Mouse (Mus musculus): Measurements from ENCODE around the gene Plcb4. TPM values are rescaled to one million over a fixed set of nuclear protein-coding genes. Genes with fewer than 3 reads are reported as not detected.
A peak's percentile ranks its signal among the peaks of the same experiment; 100 is the strongest.
"Not testable (repeated sequence)": the region's sequence is repeated elsewhere in the genome, so short reads cannot be mapped to it uniquely, and the experiment has no call there.

Plcb4 gene
- polyA plus RNA-seq, 1 experiment from 2014 or later = 15.9 TPM

- no peaks in the 10 kb centered on the region for H3K9me3 ChIP-seq
Measured at GRCm38 (mm10) chr2:135732651-135733050, 73.8 kb downstream of the Plcb4 start.

DNA sequence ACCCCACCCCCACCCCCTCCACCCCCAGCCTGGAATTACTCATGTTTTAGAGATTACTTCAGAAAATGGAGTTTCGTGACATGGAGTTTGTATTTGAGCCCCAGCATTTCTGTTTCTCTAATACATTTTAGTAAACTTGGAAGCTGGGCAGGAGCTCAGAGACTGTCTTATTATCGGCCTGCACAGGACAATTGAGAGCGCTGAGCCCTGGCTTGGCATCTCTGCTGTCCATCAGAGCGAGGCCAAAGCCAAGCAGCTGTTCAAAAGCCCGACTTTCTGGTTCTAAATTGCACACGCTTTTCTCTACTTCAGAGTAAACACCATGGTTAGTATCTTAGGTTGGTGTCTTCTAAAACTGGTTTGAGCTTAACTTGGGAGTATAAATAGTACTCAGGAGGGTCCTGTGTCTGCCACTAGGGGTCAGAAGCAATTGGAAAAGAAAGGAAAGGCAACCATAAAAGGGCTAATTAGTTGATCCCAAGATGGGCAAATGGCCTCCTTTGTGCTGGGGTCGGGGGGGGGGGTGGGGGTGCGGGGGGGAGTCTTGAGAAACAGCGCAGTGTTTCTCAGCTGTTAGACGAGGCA lies 75.2 kb downstream of the Plcb4 start:
- no peak for DNase-seq (ENCODE audit: extremely low spot score, low spot score)
- 0 out of 2 replicates have a peak overlapping the region, but pooled peaks have one; percentile 40 for H3K27ac ChIP-seq
- H3K36me3 ChIP-seq (replicated peaks) = no peaks in the 10 kb centered on the region
- H3K4me1 ChIP-seq = peaks cover 38% of the 10 kb centered on the region
- no peaks in the 10 kb centered on the region for H3K27me3 ChIP-seq (ENCODE audit: poor library complexity, severe bottlenecking)
- WGBS = 34% methylated on average over 10 of the region's 10 CpGs
- no peak overlapping the region for H3K4me3 ChIP-seq
- H3K9me3 ChIP-seq = no peaks in the 10 kb centered on the region

More at GRCm38 (mm10) chr2:135732651-135733050, 73.8 kb downstream of the Plcb4 start:
- WGBS = 85% methylated on average over 4 of the region's 4 CpGs
- peaks cover 38% of the 10 kb centered on the region for H3K4me1 ChIP-seq
- H3K27ac ChIP-seq = no peak overlapping the region
- no peaks in the 10 kb centered on the region for H3K27me3 ChIP-seq (ENCODE audit: poor library complexity, severe bottlenecking)
- DNase-seq (ENCODE audit: extremely low spot score, low spot score) = no peak
- no peak overlapping the region for H3K4me3 ChIP-seq
- no peaks in the 10 kb centered on the region for H3K36me3 ChIP-seq (replicated peaks)

DNA sequence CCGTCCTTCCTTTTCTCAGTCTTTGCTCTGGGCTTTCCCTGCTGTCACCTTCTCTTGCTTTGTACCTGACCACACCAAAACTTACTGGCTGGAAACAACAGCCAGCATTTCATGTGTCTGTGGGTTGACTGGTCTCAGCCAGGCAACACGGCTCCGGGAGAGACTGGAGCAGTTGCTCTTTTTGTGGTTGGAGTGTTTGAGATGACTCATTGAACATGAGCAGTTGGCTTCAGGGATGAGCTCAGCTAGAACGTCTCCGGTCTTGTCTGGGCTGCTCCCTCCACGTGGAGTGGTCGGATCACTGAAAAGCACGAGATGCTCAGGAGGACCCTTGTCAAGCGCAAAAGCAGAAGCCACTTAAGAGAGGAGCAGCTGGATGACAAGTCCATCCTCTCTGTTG lies 78.7 kb downstream of the Plcb4 start:
- H3K27ac ChIP-seq = no peak overlapping the region
- DNase-seq (ENCODE audit: extremely low spot score, low spot score) = no peak
- peaks cover 22% of the 10 kb centered on the region for H3K4me1 ChIP-seq
- H3K27me3 ChIP-seq (ENCODE audit: poor library complexity, severe bottlenecking) = no peaks in the 10 kb centered on the region
- H3K36me3 ChIP-seq (replicated peaks) = no peaks in the 10 kb centered on the region
- H3K4me3 ChIP-seq = no peak overlapping the region
- WGBS = 92% methylated on average over 9 of the region's 9 CpGs
- no peaks in the 10 kb centered on the region for H3K9me3 ChIP-seq

DNA sequence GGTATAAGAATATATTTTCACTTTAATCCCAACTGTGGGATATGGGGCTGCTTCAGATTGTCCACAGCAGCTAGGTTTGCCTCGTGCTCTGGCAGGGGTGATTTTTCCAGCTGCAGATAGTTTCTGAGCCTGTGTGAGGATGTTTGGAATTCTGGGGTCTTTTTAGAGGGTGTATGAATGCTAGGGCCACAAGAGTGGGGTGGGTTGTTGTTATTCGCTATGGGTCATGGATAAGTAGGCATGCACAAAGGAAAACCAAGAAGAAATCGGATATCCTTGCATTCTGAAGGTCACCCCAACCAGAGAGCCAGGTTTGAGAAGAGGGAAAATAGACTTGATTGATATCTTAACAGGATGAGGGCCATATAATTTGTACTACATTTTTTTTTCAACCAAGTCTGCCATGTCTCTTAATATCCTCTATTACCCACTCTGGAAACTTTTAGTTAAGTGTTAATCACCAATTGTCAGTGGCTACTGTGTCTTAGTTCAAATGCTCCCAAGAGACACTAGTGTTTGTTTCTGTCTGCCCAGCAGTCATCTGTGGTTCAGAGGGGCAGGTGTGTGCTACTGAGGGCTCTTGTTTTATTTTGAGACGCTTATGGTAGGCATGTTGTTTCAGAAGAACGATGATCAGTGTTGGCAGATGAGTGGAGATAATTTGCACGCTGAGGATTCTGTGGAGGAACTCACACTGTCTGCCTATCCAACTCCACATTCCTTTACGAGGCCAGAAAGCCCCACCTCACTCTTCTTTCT lies 79.4 kb downstream of the Plcb4 start:
- DNase-seq (ENCODE audit: extremely low spot score, low spot score); H3K9me3 ChIP-seq; H3K27me3 ChIP-seq (ENCODE audit: poor library complexity, severe bottlenecking); H3K36me3 ChIP-seq (replicated peaks); H3K27ac ChIP-seq; H3K4me3 ChIP-seq: not testable (repeated sequence)
- H3K4me1 ChIP-seq = peaks cover 22% of the 10 kb centered on the region
- WGBS = 87% methylated on average over 7 of the region's 7 CpGs

DNA sequence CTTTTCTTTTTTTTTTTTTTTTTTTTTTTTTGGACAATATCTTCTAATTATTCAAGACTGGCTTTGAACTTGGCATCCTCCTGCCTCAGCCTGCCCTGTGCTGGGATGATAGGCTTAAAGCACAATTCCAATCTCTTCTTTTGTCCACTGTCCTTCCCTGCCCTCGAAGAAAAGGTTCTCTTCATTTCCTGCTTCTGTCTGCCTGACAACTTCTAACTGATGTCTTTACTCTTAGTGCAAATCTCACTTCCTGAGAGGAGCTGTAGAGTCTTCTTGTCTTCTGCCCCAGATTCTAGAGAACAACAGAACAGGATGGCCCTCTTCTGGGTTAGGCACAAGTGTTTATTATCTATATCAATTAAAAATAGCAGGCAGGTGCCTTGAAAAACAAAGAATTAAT lies 80.1 kb downstream of the Plcb4 start:
- no peak for DNase-seq (ENCODE audit: extremely low spot score, low spot score)
- peaks cover 3% of the 10 kb centered on the region for H3K36me3 ChIP-seq (replicated peaks)
- peaks cover 21% of the 10 kb centered on the region for H3K4me1 ChIP-seq
- no peaks in the 10 kb centered on the region for H3K27me3 ChIP-seq (ENCODE audit: poor library complexity, severe bottlenecking)
- WGBS = 72% methylated on average over 1 of the region's 1 CpGs
- H3K4me3 ChIP-seq = no peak overlapping the region
- no peaks in the 10 kb centered on the region for H3K9me3 ChIP-seq
- no peak overlapping the region for H3K27ac ChIP-seq

DNA sequence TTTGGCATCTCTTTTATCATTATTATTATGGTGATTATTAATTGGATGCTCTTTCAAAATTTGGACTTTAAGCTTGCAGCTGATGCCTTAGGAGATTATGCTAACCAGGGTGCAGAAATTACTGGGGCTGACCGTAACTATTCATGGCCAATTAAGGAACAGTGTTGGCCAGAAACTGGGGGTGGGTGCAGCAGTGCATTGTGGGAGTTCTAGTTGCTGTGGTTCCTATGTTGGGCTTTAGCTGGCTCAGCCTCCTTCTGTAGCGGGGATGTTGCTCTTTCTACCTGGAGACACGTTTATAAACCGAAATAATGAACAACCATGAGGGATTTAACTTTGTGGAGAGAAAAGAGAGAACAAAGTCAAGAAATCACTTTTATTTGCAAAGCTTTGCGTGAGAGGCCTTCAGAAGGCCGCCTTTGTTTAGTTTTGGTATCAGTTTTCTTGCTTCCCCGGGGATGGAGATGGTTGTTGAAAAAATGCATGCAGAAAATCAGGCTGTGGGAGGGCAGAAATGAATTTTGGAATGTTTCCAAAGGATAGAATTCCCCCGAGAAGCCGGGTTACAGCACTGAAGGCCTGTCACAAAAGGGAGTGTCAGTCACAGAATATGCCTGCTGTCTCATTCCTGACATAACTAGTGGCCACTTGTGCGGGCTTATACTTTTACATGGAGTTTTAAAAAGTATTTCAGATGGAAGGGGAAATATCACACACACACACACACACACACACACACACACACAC lies 84.3 kb downstream of the Plcb4 start:
- no peak for DNase-seq (ENCODE audit: extremely low spot score, low spot score)

DNA sequence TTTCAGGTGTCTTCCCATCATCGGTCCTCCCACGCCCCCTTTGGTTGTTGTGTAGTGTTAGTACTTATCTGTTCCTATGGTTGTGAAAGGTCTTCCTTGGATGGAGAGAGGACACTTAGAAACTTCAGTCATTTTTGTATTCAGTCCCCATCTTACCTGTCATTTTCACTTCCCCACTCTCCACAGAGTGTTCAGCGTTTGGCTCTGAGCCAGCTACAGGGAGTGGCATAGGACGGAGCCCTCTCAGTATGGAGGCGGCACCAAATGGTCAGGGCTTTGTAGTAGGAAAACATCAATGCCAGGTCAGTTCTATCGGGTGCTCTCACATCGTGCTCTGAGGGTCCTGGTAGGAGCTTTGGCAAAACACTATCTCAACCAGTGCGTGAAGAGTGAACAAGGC lies 85.9 kb downstream of the Plcb4 start:
- Histone ChIP-seq H3K9me3 (no peaks in the 10 kb centered on the region), H3K27me3 (ENCODE audit: poor library complexity, severe bottlenecking) (no peaks in the 10 kb centered on the region), H3K4me3 (no peak overlapping the region), H3K36me3 (replicated peaks) (peaks cover 8% of the 10 kb centered on the region), H3K4me1 (peaks cover 27% of the 10 kb centered on the region), H3K27ac (no peak overlapping the region)
- WGBS = 91% methylated on average over 8 of the region's 8 CpGs
- DNase-seq (ENCODE audit: extremely low spot score, low spot score) = no peak

More for the DNA sequence above, 84.3 kb downstream of the Plcb4 start:
- Histone ChIP-seq H3K4me3 (no peak overlapping the region), H3K36me3 (replicated peaks) (peaks cover 8% of the 10 kb centered on the region), H3K9me3 (no peaks in the 10 kb centered on the region), H3K27ac (0 out of 2 replicates have a peak overlapping the region, but pooled peaks have one; percentile 17), H3K27me3 (ENCODE audit: poor library complexity, severe bottlenecking) (no peaks in the 10 kb centered on the region), H3K4me1 (peaks cover 19% of the 10 kb centered on the region)
- WGBS = 80% methylated on average over 10 of the region's 10 CpGs

DNA sequence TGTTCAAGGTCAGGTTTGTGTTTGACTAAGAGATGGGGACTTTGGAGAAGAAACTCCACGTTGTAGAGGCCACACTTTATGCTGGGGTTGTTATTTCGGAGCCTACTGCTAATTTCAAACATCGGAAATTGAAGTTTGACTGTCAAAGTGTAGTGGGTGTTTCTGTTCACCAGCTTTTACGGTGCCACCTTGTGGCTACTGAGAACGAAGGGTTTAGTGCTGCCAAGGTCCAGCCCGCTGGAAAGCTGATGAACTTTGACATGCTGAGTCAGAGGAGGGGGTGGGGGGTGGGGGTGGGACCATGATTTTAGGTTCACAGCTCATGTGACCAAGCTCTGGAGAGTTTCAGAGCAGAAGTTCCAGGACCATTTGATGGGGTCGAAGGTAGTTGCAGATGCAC lies 86.3 kb downstream of the Plcb4 start:
- Histone ChIP-seq H3K27me3 (ENCODE audit: poor library complexity, severe bottlenecking) (no peaks in the 10 kb centered on the region), H3K4me1 (peaks cover 27% of the 10 kb centered on the region), H3K9me3 (no peaks in the 10 kb centered on the region), H3K27ac (no peak overlapping the region), H3K4me3 (no peak overlapping the region), H3K36me3 (replicated peaks) (peaks cover 8% of the 10 kb centered on the region)
- 74% methylated on average over 7 of the region's 7 CpGs for WGBS
- no peak for DNase-seq (ENCODE audit: extremely low spot score, low spot score)

- H3K4me1 ChIP-seq = peaks cover 24% of the 10 kb centered on the region
- H3K36me3 ChIP-seq (replicated peaks) = peaks cover 8% of the 10 kb centered on the region
- no peak overlapping the region for H3K27ac ChIP-seq
- no peaks in the 10 kb centered on the region for H3K27me3 ChIP-seq (ENCODE audit: poor library complexity, severe bottlenecking)
- 89% methylated on average over 5 of the region's 5 CpGs for WGBS
- no peak overlapping the region for H3K4me3 ChIP-seq
- no peak for DNase-seq (ENCODE audit: extremely low spot score, low spot score)
- no peaks in the 10 kb centered on the region for H3K9me3 ChIP-seq
Measured at GRCm38 (mm10) chr2:135748441-135748840, 89.6 kb downstream of the Plcb4 start.

GRCm38 (mm10) chr2:135749606-135750005 lies 90.8 kb downstream of the Plcb4 start:
- no peak overlapping the region for H3K4me3 ChIP-seq
- no peaks in the 10 kb centered on the region for H3K36me3 ChIP-seq (replicated peaks)
- no peak overlapping the region for H3K27ac ChIP-seq
- no peak for DNase-seq (ENCODE audit: extremely low spot score, low spot score)
- no peaks in the 10 kb centered on the region for H3K27me3 ChIP-seq (ENCODE audit: poor library complexity, severe bottlenecking)
- 89% methylated on average over 15 of the region's 15 CpGs for WGBS
- H3K4me1 ChIP-seq = peaks cover 22% of the 10 kb centered on the region
- H3K9me3 ChIP-seq = no peaks in the 10 kb centered on the region

DNA sequence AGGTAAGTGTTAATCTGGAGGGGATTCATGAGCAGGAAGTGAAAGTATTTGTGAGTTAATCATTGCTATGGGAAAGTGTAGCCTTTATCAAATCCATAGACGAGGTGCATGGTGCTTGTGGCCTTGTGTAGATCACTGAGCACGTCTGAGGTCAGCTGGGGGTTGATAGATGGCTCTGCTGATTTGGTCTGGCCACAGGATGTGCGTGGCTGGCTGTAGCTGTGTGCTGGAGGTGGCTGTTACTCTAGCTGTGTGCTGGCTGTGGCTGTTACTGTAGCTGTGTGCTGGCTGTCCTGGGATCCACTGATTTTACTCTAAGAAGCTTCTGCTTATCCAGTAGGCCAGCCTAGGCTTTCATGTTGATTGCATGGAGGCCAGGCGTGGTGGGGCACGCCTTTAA lies 91.9 kb downstream of the Plcb4 start:
- 86% methylated on average over 5 of the region's 5 CpGs for WGBS
- Histone ChIP-seq H3K4me3 (no peak overlapping the region), H3K4me1 (peaks cover 14% of the 10 kb centered on the region; the same call in 1 of the 2 replicates)

DNA sequence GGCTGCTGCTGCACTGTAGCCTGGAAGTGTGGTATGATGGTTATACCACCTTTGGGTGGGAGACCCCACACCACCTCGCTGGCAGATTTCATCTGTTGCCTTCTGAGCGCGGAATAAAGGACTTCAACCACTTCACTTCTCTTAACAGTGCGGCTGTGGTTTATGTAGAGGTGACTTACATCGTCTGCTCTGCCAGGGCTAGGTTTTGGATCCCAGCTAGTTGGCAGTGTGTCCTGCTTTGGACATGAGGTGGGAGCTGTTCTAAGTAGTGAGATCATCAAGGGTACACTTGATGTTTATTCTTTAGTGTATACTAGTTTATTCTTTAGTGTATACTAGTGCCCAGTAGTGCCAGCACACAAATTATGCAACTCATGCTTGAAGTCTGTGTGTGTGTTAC lies 97.0 kb downstream of the Plcb4 start:
- DNase-seq (ENCODE audit: extremely low spot score, low spot score) = no peak
- 93% methylated on average over 5 of the region's 5 CpGs for WGBS
- H3K27me3 ChIP-seq (ENCODE audit: poor library complexity, severe bottlenecking) = no peaks in the 10 kb centered on the region

More for the DNA sequence above, 91.9 kb downstream of the Plcb4 start:
- H3K9me3 ChIP-seq = no peaks in the 10 kb centered on the region
- no peaks in the 10 kb centered on the region for H3K27me3 ChIP-seq (ENCODE audit: poor library complexity, severe bottlenecking)
- no peak overlapping the region for H3K27ac ChIP-seq
- no peak for DNase-seq (ENCODE audit: extremely low spot score, low spot score)
- no peaks in the 10 kb centered on the region for H3K36me3 ChIP-seq (replicated peaks)

GRCm38 (mm10) chr2:135757478-135757877 lies 98.7 kb downstream of the Plcb4 start:
- H3K27me3 ChIP-seq (ENCODE audit: poor library complexity, severe bottlenecking) = no peaks in the 10 kb centered on the region
- DNase-seq (ENCODE audit: extremely low spot score, low spot score) = no peak
- WGBS = 94% methylated on average over 3 of the region's 3 CpGs

More for the DNA sequence above, 97.0 kb downstream of the Plcb4 start:
- H3K4me1 ChIP-seq = peaks cover 16% of the 10 kb centered on the region
- no peaks in the 10 kb centered on the region for H3K36me3 ChIP-seq (replicated peaks)
- no peak overlapping the region for H3K4me3 ChIP-seq
- H3K9me3 ChIP-seq = no peaks in the 10 kb centered on the region
- H3K27ac ChIP-seq = no peak overlapping the region

More at GRCm38 (mm10) chr2:135757478-135757877, 98.7 kb downstream of the Plcb4 start:
- Histone ChIP-seq H3K9me3 (no peaks in the 10 kb centered on the region), H3K4me3 (no peak overlapping the region), H3K36me3 (replicated peaks) (no peaks in the 10 kb centered on the region), H3K4me1 (peaks cover 11% of the 10 kb centered on the region), H3K27ac (no peak overlapping the region)
